Mouse (Mus musculus) megakaryocyte progenitor cell, adult 5-6 weeks (primary cell): ENCODE data around the gene Flot1. TPM values are rescaled to one million over a fixed set of nuclear protein-coding genes. Genes with fewer than 3 reads are reported as not detected.

Experiments
- ATAC-seq: replicated peaks from 2 replicates; pipeline ENCODE4 v1.8.0; 2016; ENCODE audit warnings: mild to moderate bottlenecking, moderate TSS enrichment, inconsistent platforms; ENCODE audit not compliant: poor library complexity
- total RNA-seq, 2 experiments: library from RNA; stranded (forward) in 1 of 2; stranded (reverse) in 1 of 2; fragments of 157-497, 149-512 nt in 1 of 2; fragments of 200-1000 nt in 1 of 2; gene quantifications; 2 replicates each; pipeline versions ENCODE4 v1.2.3 to v1.2.4; 2015 to 2017

Gene Flot1
- total RNA-seq, 2 experiments from 2014 or later, result 58.3 to 65.1 TPM

- ATAC-seq, result no peak
These were observed 13.6 kb upstream of the Flot1 start for GRCm38 (mm10) chr17:35809395-35809794.

GRCm38 (mm10) chr17:35810900-35811648, 12.0 kb upstream of the Flot1 start:
- ATAC-seq, result peak; percentile 53

GRCm38 (mm10) chr17:35812307-35812706, 10.7 kb upstream of the Flot1 start:
- ATAC-seq, result no peak

GRCm38 (mm10) chr17:35812736-35813135, 10.3 kb upstream of the Flot1 start:
- no peak for ATAC-seq

GRCm38 (mm10) chr17:35813245-35813647, 9.8 kb upstream of the Flot1 start:
- ATAC-seq, result peak; percentile 60

- peak; percentile 33; the same call in 1 of the 2 replicates for ATAC-seq
These were observed 9.4 kb upstream of the Flot1 start for GRCm38 (mm10) chr17:35813653-35814052.

- no peak for ATAC-seq
These were observed 8.4 kb upstream of the Flot1 start for GRCm38 (mm10) chr17:35814678-35815077.

GRCm38 (mm10) chr17:35815836-35816235, 7.2 kb upstream of the Flot1 start:
- ATAC-seq, result no peak

- no peak for ATAC-seq
These were observed 6.3 kb upstream of the Flot1 start for GRCm38 (mm10) chr17:35816686-35817085.

GRCm38 (mm10) chr17:35817226-35817625, 5.8 kb upstream of the Flot1 start:
- no peak for ATAC-seq

- ATAC-seq, result no peak
These were observed 2.9 kb upstream of the Flot1 start for GRCm38 (mm10) chr17:35820111-35820510.

- ATAC-seq, result peak; percentile 43
These were observed 1.3 kb upstream of the Flot1 start, which contains the start of gene Ier3 for GRCm38 (mm10) chr17:35821439-35822430. Gene Ier3, plus strand, starts transcription at chr17:35821684.

- no peak for ATAC-seq
These were observed 466 bp upstream of the Flot1 start for GRCm38 (mm10) chr17:35822564-35822963.

GRCm38 (mm10) chr17:35824402-35824801, 1.4 kb downstream of the Flot1 start:
- no peak for ATAC-seq

GRCm38 (mm10) chr17:35825109-35825850, 2.2 kb downstream of the Flot1 start:
- ATAC-seq, result no peak

GRCm38 (mm10) chr17:35829737-35830136, 6.7 kb downstream of the Flot1 start:
- peak; percentile 96 for ATAC-seq

GRCm38 (mm10) chr17:35832400-35833238, 9.6 kb downstream of the Flot1 start:
- no peak for ATAC-seq

GRCm38 (mm10) chr17:35833239-35833751, 10.3 kb downstream of the Flot1 start:
- ATAC-seq, result no peak

GRCm38 (mm10) chr17:35833894-35834293, 10.9 kb downstream of the Flot1 start:
- no peak for ATAC-seq
